Mouse (Mus musculus) brain, embryonic 14.5 days (tissue): Measurements from ENCODE around the gene Ell. TPM values are rescaled to one million over a fixed set of nuclear protein-coding genes. Genes with fewer than 3 reads are reported as not detected.

Experiments used
- DNase-seq: peaks from one replicate; pipeline ENCODE4 v3.0.0-alpha.2; 2011; ENCODE audit warnings: low read depth
- CTCF ChIP-seq: fragments of 200-500 bp; IDR thresholded peaks from 2 replicates; pipeline ENCODE4 v1.5.1; 2012; ENCODE audit warnings: inconsistent platforms, mild to moderate bottlenecking, moderate library complexity, borderline replicate concordance; ENCODE audit not compliant: insufficient read depth, insufficient read length; ENCODE audit errors: extremely low read depth
- POLR2A ChIP-seq: fragments of 200-500 bp; IDR thresholded peaks from 2 replicates; pipeline ENCODE4 v1.6.1; 2012; ENCODE audit warnings: mild to moderate bottlenecking, inconsistent platforms, borderline replicate concordance; ENCODE audit not compliant: poor library complexity, insufficient read depth, insufficient read length, severe bottlenecking; ENCODE audit errors: extremely low read depth
- polyA plus RNA-seq: library from polyadenylated mRNA; depleted of rRNA; stranded (reverse); fragments of >200 nt; gene quantifications from 2 replicates; pipeline ENCODE4 v1.2.3, GENCODE M21; 2012

Gene Ell
- polyA plus RNA-seq, 1 experiment, result 26.6 TPM

GRCm38 (mm10) chr8:70512253-70512903, 26.9 kb upstream of the Ell start:
- DNase-seq, result no peak
- no peak for TF ChIP-seq POLR2A
- TF ChIP-seq CTCF, result no peak

DNA sequence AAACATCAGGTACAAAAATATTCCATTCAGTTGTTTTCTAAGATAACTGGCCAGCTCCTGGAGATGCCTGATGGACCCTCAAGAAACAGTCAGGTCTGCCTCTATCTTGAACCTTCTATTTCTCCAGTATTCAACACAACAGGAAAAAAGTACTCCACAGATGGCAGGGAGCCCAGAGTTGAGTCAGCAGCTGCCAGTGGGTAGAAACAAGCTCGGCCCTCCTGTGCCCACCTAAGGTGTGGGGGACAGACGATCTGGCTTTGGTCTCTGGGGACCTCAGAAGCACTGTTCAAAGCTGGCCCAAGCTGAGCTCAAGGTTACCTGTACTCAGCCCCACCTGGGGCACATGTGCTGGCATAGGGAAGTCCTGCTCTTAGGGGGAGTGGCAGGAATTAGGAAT, 25.8 kb upstream of the Ell start:
- DNase-seq, result no peak
- no peak for TF ChIP-seq POLR2A
- TF ChIP-seq CTCF, result no peak

GRCm38 (mm10) chr8:70517940-70518643, 21.2 kb upstream of the Ell start:
- no peak for DNase-seq
- TF ChIP-seq CTCF (no peak), POLR2A (no peak)

DNA sequence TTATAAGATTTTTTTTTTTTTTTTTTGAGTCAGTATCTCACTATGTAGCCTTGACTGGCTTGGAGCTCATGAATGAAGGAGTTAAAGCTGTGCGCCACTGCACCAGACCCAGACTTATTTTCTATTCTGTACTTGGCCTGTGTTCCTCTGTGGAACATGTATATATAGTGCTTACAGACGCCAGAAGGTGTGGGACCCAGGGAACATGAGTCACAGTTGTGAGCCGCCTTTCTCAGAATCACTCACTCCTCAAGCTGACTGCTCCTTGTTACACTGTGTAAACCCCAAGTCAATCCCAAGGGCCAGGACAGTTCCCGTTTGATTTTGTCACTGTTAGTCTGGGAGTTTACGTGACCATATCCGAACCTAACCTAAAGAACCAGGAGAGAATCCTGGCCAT, 20.2 kb upstream of the Ell start:
- TF ChIP-seq POLR2A, result no peak
- no peak for DNase-seq

DNA sequence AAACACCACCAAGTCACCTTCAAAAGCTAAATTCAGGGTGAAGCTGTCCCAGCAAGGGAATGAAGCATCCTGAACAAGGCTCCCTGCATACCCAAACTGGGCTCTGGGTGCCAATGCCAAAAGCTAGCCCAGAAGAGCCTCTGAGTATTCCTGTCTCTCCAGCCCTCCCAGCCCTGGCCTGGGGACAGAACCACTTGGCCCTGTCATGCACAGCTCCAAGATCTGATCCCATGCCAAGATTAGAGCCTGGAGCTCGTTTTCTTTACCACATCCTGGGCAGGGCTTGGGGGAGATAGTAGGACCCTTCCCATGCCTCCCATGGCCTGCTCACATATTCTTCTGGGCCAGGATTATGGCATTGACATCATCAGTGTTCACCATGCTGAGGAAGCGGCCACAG, 19.7 kb upstream of the Ell start:
- DNase-seq, result no peak
- TF ChIP-seq CTCF, result no peak
- TF ChIP-seq POLR2A, result no peak

DNA sequence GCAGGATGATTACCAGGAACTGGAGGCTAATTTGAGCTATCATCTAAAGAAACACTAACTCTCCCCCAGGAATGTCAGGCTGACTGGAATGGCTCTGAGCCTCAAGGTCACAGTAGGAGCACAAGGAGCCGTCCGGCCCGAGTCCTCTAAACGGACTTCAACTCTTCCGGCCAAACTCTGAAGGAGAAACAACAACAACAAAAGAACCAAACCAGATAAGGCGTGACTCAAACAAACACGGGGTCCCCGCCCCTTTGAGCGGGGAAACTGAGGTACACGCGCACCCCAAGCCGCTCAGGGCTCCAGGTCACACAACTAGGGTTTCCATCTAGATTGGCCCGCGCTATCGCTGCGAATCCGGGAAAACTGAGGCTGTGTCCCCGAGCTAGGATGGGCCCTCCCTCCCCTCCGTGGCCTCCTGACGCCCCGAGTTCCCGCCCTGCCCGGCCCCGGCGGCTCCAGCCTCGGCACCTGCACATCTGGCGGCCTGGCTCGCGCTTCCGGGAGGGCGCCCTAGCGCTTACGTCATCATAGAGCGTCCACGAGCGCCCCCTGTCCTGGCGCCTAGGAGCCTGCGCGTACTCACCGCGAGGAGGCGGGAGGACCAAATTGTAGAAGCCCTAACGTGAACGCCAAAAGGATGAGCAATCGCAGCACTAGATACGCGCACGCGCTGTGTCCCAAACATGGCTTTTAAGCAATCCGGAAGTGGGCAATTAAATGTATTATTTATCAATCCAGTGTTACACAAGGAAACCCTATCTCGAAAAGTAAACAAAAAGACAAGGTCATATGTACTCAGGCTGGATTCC, 16.5 kb upstream of the Ell start:
- peak; percentile 99 for DNase-seq
- TF ChIP-seq CTCF (peak; percentile 53), POLR2A (0 out of 2 replicates have a peak, but pooled peaks have one; percentile 65)

- TF ChIP-seq POLR2A (no peak), CTCF (no peak)
- DNase-seq, result no peak
Observed at GRCm38 (mm10) chr8:70527111-70527511, 12.1 kb upstream of the Ell start.

DNA sequence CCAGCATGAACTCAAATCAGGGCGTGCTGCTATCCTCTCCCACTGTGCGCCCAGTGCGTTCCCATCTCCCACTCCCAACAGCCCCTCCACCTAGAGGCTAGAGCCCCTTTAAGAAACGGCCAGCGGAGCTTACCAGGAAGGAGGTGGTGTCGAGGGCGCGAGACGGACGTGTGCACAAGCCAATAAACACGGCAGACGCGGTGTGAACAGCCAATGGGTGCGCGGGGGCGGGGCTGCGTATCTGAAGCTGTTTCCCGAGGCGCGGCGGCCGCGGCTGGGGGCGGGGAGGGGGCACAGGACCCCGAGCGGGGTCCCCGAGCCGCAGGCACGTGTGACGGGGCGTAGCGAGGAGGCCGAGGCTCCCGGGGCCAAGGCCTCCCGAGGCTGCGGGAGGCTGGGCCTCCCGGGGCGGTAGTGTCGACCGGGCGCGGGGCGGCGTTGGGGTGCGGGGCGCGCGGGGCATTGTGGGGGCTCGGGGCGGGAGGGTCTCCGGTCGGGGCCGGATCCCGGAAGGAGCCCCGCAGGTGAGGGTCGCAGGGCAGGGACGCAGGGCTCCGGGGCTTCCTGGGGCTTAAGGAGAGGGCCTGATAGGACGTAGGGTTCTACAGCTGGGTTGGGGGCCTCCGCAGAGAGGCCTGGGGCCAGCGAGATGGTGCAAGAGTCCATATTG, 11.6 kb upstream of the Ell start, which contains the start of the genes Fkbp8 and Kxd1:
Gene Fkbp8 (plus strand): TSS at position 213 of the 670 bp plus-strand sequence.
Gene Kxd1 (minus strand): TSS at position 445 of the 670 bp plus-strand sequence.
- peak; percentile 21; the same call in 1 of the 2 replicates for TF ChIP-seq CTCF
- TF ChIP-seq POLR2A, result peak; percentile 46; the same call in 1 of the 2 replicates
- DNase-seq, result peak; percentile 99

GRCm38 (mm10) chr8:70528182-70528797, 11.0 kb upstream of the Ell start:
- TF ChIP-seq POLR2A (no peak), CTCF (no peak)
- DNase-seq, result no peak

GRCm38 (mm10) chr8:70529299-70529698, 10.0 kb upstream of the Ell start:
- no peak for DNase-seq
- TF ChIP-seq CTCF, result no peak
- no peak for TF ChIP-seq POLR2A

DNA sequence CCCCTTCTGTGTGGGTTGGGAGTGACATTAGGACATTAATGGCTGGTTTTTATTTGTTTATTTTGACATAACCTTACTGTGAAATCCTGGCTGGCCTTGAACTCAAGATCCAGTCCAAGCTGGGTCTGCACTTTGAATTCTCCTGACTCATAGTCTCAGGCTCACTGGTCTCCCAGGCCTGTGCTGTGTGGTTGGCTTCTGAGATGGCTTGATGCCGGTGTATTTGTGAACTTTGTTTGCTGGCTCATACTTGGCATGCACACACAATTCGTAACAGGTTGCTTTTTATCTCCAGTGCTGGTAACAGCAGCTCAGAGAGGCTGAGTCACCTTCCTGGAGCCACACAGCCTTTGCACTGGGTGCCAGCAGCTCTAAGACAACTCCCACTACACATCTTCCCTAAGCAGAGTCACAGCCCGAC, 9.5 kb upstream of the Ell start:
- TF ChIP-seq POLR2A (no peak), CTCF (no peak)

More for the DNA sequence above, 9.5 kb upstream of the Ell start:
- no peak for DNase-seq
